Mouse (Mus musculus) thymus, adult 2 months (tissue): Measurements from ENCODE around the gene Rin2.

Source experiments
- CTCF ChIP-seq: fragments of 200-500 bp; IDR thresholded peaks from 2 replicates; pipeline ENCODE4 v1.5.1; 2012; ENCODE audit warnings: mild to moderate bottlenecking, control low read depth, low read length, moderate library complexity, borderline replicate concordance; ENCODE audit not compliant: control insufficient read depth, poor library complexity, insufficient read depth; ENCODE audit errors: extremely low read depth
- POLR2A ChIP-seq: fragments of 200-500 bp; IDR thresholded peaks from 2 replicates; pipeline ENCODE4 v1.6.1; 2012; ENCODE audit warnings: mild to moderate bottlenecking, low read length, control low read depth, moderate library complexity; ENCODE audit not compliant: control insufficient read depth, poor library complexity, insufficient read depth; ENCODE audit errors: extremely low read depth

GRCm38 (mm10) chr2:145884913-145885785 lies 210.1 kb downstream of the Rin2 start:
- TF ChIP-seq CTCF, result no peak
- TF ChIP-seq POLR2A, result no peak
